Mouse (Mus musculus): Measurements from ENCODE around the gene Acaa1a. TPM values are rescaled to one million over a fixed set of nuclear protein-coding genes. Genes with fewer than 3 reads are reported as not detected.

The Acaa1a gene
- 92.0 and 95.0 TPM in 2 replicates for polyA plus RNA-seq (2014; fragmentation: Nextera tagmentation; extraction: Ambion mirVana)

DNA sequence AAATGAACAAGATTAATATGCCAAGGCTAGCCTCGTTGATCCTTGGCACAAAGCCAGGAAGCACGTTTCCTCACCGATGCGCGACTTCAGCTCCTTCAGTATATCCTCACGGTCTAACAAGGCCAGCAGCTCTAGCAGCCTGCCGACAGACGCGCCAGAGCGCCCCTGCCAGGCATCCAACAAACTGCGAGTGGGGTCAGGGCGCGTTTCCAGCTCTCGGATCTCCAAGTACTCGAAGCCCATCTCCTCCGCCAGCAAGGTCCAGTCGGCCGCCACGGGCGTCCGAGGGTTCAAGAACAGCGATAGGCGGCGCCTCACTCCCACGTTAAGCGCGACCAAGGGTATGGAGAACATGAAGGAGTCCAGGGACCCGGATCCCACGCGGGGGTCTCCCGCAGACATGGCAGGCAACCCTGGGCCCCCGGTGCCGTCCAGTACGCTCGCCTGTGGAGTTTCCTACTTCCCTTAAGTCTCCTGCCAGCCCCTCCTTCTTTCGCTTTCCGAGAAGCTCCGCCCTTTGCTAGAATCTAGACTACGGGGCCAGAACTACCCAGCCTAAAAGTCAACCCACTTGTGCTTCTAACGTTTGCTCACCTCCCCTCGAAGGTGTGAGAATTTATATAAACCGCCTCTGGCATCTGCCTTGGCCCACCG lies at the start of gene Acaa1a:
TSS of gene Acaa1a (plus strand) at position 119 of the 654 bp plus-strand sequence.
- Histone ChIP-seq H3K9ac (ENCODE audit: low read length) (peak within 1 kb of the TSS; percentile 62), H3K27ac (ENCODE audit: low read depth, low read length) (peak within 1 kb of the TSS; percentile 82; the same call in 1 of the 2 replicates), H3K9me3 (replicated peaks; ENCODE audit: control insufficient read depth, low read length) (no peaks in the 10 kb centered on the region), H3K36me3 (ENCODE audit: control insufficient read depth, insufficient read depth, low read length) (peaks cover 19% of the 10 kb centered on the region), H3K27me3 (replicated peaks; ENCODE audit: control insufficient read depth, insufficient read depth, low read length) (no peaks in the 10 kb centered on the region), H3K4me2 (ENCODE audit: low read length) (peak within 1 kb of the TSS; percentile 70), H3K4me1 (ENCODE audit: control insufficient read depth, insufficient read depth, low read length) (peaks cover 20% of the 10 kb centered on the region), H3K4me3 (ENCODE audit: low read depth, low read length) (peak within 1 kb of the TSS; percentile 66)
- peak; percentile 53 for DNase-seq (ENCODE audit: low spot score)
- 2% methylated on average over 43 of the region's 43 CpGs for WGBS
- ATAC-seq = no peak

DNA sequence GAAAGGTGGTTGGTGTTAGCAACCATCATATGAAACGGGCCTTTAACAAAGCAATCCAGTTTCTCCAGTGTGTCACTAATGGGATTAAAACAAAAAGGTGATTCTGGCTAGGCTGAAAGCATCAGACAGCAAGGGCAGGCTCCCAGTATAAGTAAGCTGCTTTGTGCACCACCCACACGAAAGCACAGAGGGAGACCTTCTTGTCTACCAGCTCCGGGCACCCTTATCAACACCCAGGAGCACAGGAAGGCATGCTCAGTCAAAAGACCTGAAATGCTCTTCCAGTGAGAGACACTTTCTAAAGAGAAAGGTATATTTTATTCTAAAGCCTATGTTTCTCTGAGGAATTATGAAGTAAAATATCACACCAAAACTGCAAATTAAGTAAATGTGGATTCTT lies 48.7 kb upstream of the Acaa1a start:
- H3K27me3 ChIP-seq (replicated peaks; ENCODE audit: control insufficient read depth, insufficient read depth, low read length) = no peaks in the 10 kb centered on the region
- H3K4me1 ChIP-seq (ENCODE audit: control insufficient read depth, insufficient read depth, low read length) = no peaks in the 10 kb centered on the region
- ATAC-seq (no peak), DNase-seq (ENCODE audit: low spot score) (no peak)
- no peak overlapping the region for H3K4me2 ChIP-seq (ENCODE audit: low read length)
- H3K9ac ChIP-seq (ENCODE audit: low read length) = no peak overlapping the region
- WGBS = 70% methylated on average over 3 of the region's 3 CpGs
- peaks cover 12% of the 10 kb centered on the region for H3K36me3 ChIP-seq (ENCODE audit: control insufficient read depth, insufficient read depth, low read length)
- H3K4me3 ChIP-seq (ENCODE audit: low read depth, low read length) = no peak overlapping the region
- H3K9me3 ChIP-seq (replicated peaks; ENCODE audit: control insufficient read depth, low read length) = no peaks in the 10 kb centered on the region
- H3K27ac ChIP-seq (ENCODE audit: low read depth, low read length) = no peak overlapping the region

- H3K4me2 ChIP-seq (ENCODE audit: low read length) = no peak overlapping the region
- no peak overlapping the region for H3K4me3 ChIP-seq (ENCODE audit: low read depth, low read length)
- no peak for DNase-seq (ENCODE audit: low spot score)
- H3K9me3 ChIP-seq (replicated peaks; ENCODE audit: control insufficient read depth, low read length) = no peaks in the 10 kb centered on the region
- H3K27me3 ChIP-seq (replicated peaks; ENCODE audit: control insufficient read depth, insufficient read depth, low read length) = no peaks in the 10 kb centered on the region
- ATAC-seq = no peak
- no peaks in the 10 kb centered on the region for H3K4me1 ChIP-seq (ENCODE audit: control insufficient read depth, insufficient read depth, low read length)
- H3K36me3 ChIP-seq (ENCODE audit: control insufficient read depth, insufficient read depth, low read length) = peaks cover 7% of the 10 kb centered on the region; the same call in 1 of the 2 replicates
- WGBS = 89% methylated on average over 6 of the region's 6 CpGs
- no peak overlapping the region for H3K27ac ChIP-seq (ENCODE audit: low read depth, low read length)
- no peak overlapping the region for H3K9ac ChIP-seq (ENCODE audit: low read length)
These were observed 41.8 kb upstream of the Acaa1a start for GRCm38 (mm10) chr9:119297696-119298095.

GRCm38 (mm10) chr9:119298563-119298962 lies 40.9 kb upstream of the Acaa1a start:
- peaks cover 7% of the 10 kb centered on the region; the same call in 1 of the 2 replicates for H3K36me3 ChIP-seq (ENCODE audit: control insufficient read depth, insufficient read depth, low read length)
- DNase-seq (ENCODE audit: low spot score) = no peak
- H3K9ac ChIP-seq (ENCODE audit: low read length) = no peak overlapping the region
- no peak overlapping the region for H3K4me3 ChIP-seq (ENCODE audit: low read depth, low read length)
- no peak overlapping the region for H3K27ac ChIP-seq (ENCODE audit: low read depth, low read length)
- WGBS = 94% methylated on average over 3 of the region's 3 CpGs
- H3K4me1 ChIP-seq (ENCODE audit: control insufficient read depth, insufficient read depth, low read length) = no peaks in the 10 kb centered on the region
- ATAC-seq = no peak
- H3K27me3 ChIP-seq (replicated peaks; ENCODE audit: control insufficient read depth, insufficient read depth, low read length) = no peaks in the 10 kb centered on the region
- no peak overlapping the region for H3K4me2 ChIP-seq (ENCODE audit: low read length)
- H3K9me3 ChIP-seq (replicated peaks; ENCODE audit: control insufficient read depth, low read length) = no peaks in the 10 kb centered on the region

DNA sequence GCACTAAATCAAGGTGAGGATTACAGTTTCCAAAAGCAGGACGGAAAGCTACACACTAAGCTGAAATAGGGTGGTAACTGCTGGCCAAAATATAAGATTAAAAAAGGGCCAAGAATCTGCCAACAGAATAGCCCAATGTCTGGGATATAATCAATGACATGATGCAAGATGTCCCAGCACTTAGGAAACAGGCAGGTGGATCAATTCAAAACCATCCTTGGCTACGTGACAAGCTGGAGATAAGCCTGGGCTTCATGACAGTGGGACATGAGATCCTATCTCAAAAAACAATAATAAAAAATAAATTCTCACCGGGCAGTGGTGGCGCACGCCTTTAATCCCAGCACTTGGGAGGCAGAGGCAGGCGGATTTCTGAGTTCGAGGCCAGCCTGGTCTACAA lies 33.6 kb upstream of the Acaa1a start:
- Histone ChIP-seq H3K36me3 (ENCODE audit: control insufficient read depth, insufficient read depth, low read length) (peaks cover 7% of the 10 kb centered on the region; the same call in 1 of the 2 replicates), H3K9ac (ENCODE audit: low read length) (no peak overlapping the region), H3K4me3 (ENCODE audit: low read depth, low read length) (no peak overlapping the region), H3K4me1 (ENCODE audit: control insufficient read depth, insufficient read depth, low read length) (no peaks in the 10 kb centered on the region), H3K27me3 (replicated peaks; ENCODE audit: control insufficient read depth, insufficient read depth, low read length) (no peaks in the 10 kb centered on the region), H3K4me2 (ENCODE audit: low read length) (no peak overlapping the region), H3K9me3 (replicated peaks; ENCODE audit: control insufficient read depth, low read length) (no peaks in the 10 kb centered on the region), H3K27ac (ENCODE audit: low read depth, low read length) (no peak overlapping the region)
- DNase-seq (ENCODE audit: low spot score) (no peak), ATAC-seq (no peak)
- WGBS = 97% methylated on average over 7 of the region's 7 CpGs

DNA sequence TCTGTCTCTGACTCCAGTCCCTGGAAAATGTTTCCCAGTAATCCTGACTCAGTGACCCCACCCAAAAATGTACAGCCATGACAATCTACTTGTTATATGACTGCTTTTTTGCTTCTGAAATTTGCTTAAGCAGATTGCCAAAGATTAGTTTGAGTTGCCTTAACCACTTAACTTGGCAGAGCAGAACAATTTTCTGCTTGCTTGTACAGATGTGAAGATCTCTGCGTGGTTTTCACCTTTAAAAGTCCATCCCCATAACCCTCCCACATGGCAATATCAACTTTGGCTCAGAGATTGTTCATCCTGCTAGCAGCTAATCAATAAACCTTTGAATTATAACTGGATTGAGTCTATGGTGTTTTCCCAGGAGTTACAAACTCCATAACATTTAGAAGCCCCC lies 30.4 kb upstream of the Acaa1a start:
- Histone ChIP-seq H3K36me3 (ENCODE audit: control insufficient read depth, insufficient read depth, low read length) (no peaks in the 10 kb centered on the region), H3K27ac (ENCODE audit: low read depth, low read length) (no peak overlapping the region), H3K4me2 (ENCODE audit: low read length) (no peak overlapping the region), H3K9ac (ENCODE audit: low read length) (no peak overlapping the region), H3K9me3 (replicated peaks; ENCODE audit: control insufficient read depth, low read length) (no peaks in the 10 kb centered on the region), H3K4me3 (ENCODE audit: low read depth, low read length) (no peak overlapping the region), H3K4me1 (ENCODE audit: control insufficient read depth, insufficient read depth, low read length) (no peaks in the 10 kb centered on the region), H3K27me3 (replicated peaks; ENCODE audit: control insufficient read depth, insufficient read depth, low read length) (no peaks in the 10 kb centered on the region)
- ATAC-seq (no peak), DNase-seq (ENCODE audit: low spot score) (no peak)
- 97% methylated on average over 1 of the region's 1 CpGs for WGBS

- H3K9me3 ChIP-seq (replicated peaks; ENCODE audit: control insufficient read depth, low read length) = no peaks in the 10 kb centered on the region
- H3K9ac ChIP-seq (ENCODE audit: low read length) = no peak overlapping the region
- H3K27ac ChIP-seq (ENCODE audit: low read depth, low read length) = no peak overlapping the region
- no peaks in the 10 kb centered on the region for H3K36me3 ChIP-seq (ENCODE audit: control insufficient read depth, insufficient read depth, low read length)
- H3K4me2 ChIP-seq (ENCODE audit: low read length) = no peak overlapping the region
- no peak overlapping the region for H3K4me3 ChIP-seq (ENCODE audit: low read depth, low read length)
- no peak for DNase-seq (ENCODE audit: low spot score)
- 91% methylated on average over 10 of the region's 10 CpGs for WGBS
- no peaks in the 10 kb centered on the region for H3K27me3 ChIP-seq (replicated peaks; ENCODE audit: control insufficient read depth, insufficient read depth, low read length)
- H3K4me1 ChIP-seq (ENCODE audit: control insufficient read depth, insufficient read depth, low read length) = no peaks in the 10 kb centered on the region
- no peak for ATAC-seq
These were observed 26.4 kb upstream of the Acaa1a start for GRCm38 (mm10) chr9:119313096-119313495.

DNA sequence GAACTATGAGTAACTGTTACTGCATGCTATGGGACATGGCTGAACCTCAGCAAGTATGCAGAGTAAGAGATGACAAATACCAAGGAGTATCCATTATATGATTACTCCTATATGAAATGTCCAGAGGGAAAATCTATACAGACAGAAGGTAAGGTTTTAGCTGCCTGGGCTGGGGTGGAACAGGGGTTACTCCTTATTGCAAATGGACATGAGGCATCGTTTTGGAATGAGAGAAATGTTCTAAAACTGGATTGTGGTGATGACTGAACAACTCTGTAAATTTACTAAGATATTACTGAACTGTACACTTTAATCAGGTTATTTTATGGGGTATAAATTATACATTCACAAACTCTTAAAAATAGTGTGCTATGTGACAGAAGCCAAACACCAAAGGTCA lies 20.6 kb upstream of the Acaa1a start:
- Histone ChIP-seq H3K27ac (ENCODE audit: low read depth, low read length) (no peak overlapping the region), H3K9me3 (replicated peaks; ENCODE audit: control insufficient read depth, low read length) (no peaks in the 10 kb centered on the region), H3K4me3 (ENCODE audit: low read depth, low read length) (no peak overlapping the region), H3K36me3 (ENCODE audit: control insufficient read depth, insufficient read depth, low read length) (no peaks in the 10 kb centered on the region), H3K9ac (ENCODE audit: low read length) (no peak overlapping the region), H3K4me1 (ENCODE audit: control insufficient read depth, insufficient read depth, low read length) (peaks cover 17% of the 10 kb centered on the region), H3K27me3 (replicated peaks; ENCODE audit: control insufficient read depth, insufficient read depth, low read length) (no peaks in the 10 kb centered on the region), H3K4me2 (ENCODE audit: low read length) (no peak overlapping the region)
- 87% methylated on average over 1 of the region's 1 CpGs for WGBS
- ATAC-seq (no peak), DNase-seq (ENCODE audit: low spot score) (no peak)

DNA sequence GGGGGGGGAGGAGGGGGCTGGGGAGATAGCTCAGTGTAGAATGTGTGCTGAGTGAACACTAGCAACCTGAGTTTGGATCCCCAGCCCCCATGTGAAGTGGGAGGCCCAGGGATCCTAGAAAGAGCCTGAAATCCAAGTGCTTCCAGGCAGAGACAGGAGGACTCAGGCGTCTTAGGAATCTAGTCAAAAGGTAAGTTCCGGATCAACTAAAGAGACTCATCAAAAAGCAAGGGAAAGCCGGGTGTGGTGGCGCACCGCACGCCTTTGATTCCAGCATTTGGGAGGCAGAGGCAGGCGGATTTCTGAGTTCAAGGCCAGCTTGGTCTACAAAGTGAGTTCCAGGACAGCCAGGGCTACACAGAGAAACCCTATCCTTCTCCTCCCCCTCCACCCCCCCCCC lies 19.0 kb upstream of the Acaa1a start:
- 83% methylated on average over 7 of the region's 7 CpGs for WGBS
- peak overlapping the region; percentile 92; the same call in 1 of the 2 replicates for H3K4me3 ChIP-seq (ENCODE audit: low read depth, low read length)
- H3K9ac ChIP-seq (ENCODE audit: low read length) = no peak overlapping the region
- H3K9me3 ChIP-seq (replicated peaks; ENCODE audit: control insufficient read depth, low read length) = no peaks in the 10 kb centered on the region
- peaks cover 17% of the 10 kb centered on the region for H3K4me1 ChIP-seq (ENCODE audit: control insufficient read depth, insufficient read depth, low read length)
- DNase-seq (ENCODE audit: low spot score) = no peak
- peak overlapping the region; percentile 98 for H3K4me2 ChIP-seq (ENCODE audit: low read length)
- no peak overlapping the region for H3K27ac ChIP-seq (ENCODE audit: low read depth, low read length)
- H3K27me3 ChIP-seq (replicated peaks; ENCODE audit: control insufficient read depth, insufficient read depth, low read length) = no peaks in the 10 kb centered on the region
- H3K36me3 ChIP-seq (ENCODE audit: control insufficient read depth, insufficient read depth, low read length) = no peaks in the 10 kb centered on the region
- no peak for ATAC-seq
